In genomic region chr5:137525511-137525910, GRCm38 (mm10) we compare ENCODE assay signal across 13 mouse cellular contexts. TPM values are rescaled to one million over a fixed set of nuclear protein-coding genes. Genes with fewer than 3 reads are reported as not detected.
A peak's percentile ranks its signal among the peaks of the same experiment; 100 is the strongest.
DNase-seq lines count a peak whose midpoint lies in the region; ATAC-seq and TF ChIP-seq lines count a peak whose summit lies in the region.
"Had no signal": no experiment of that assay in that cellular context is flagged by ENCODE, and none has a peak within 500 bp of the region (broad histone marks: within the 10 kb centered on the region; RNA-seq: fewer than 3 reads in every experiment).

No protein-coding gene starts in this region.

- DNase-seq in cerebellum, adult 11-12 months: peak; percentile 28
- DNase-seq in cerebellum, postnatal 36 days: no peak
- peak; percentile 3 for DNase-seq in kidney, adult 11 months
- no peak for DNase-seq in neural tube, embryonic 10.5 days (ENCODE audit: extremely low spot score, low spot score)
- DNase-seq in natural killer cell, adult 2 months (ENCODE audit: low spot score in 2 of 2): no peak

- H3K4me1 ChIP-seq in kidney, embryonic 16.5 days (ENCODE audit: insufficient read depth, low read length): peaks cover 11% of the 10 kb centered on the region
- peaks cover 46% of the 10 kb centered on the region for H3K4me1 ChIP-seq in neural tube, embryonic 13.5 days (replicated peaks)

- H3K9ac ChIP-seq in kidney, embryonic 16.5 days (replicated peaks; ENCODE audit: low read length): no peak overlapping the region
- 0 out of 2 replicates have a peak overlapping the region, but pooled peaks have one; percentile 0 for H3K9ac ChIP-seq in neural tube, embryonic 13.5 days

- WGBS in kidney, embryonic 16.5 days: 73% methylated on average over 16 of the region's 16 CpGs
- WGBS in neural tube, embryonic 13.5 days: 71% methylated on average over 16 of the region's 16 CpGs

- TF ChIP-seq POLR2A in myocyte (IDR thresholded peaks at IDR 0.05; ENCODE audit: insufficient read length, low read depth): no peak

- ATAC-seq in kidney, embryonic 16.5 days (ENCODE audit: low FRiP score, low TSS enrichment): no peak
- ATAC-seq in neural tube, embryonic 13.5 days (ENCODE audit: low read depth): no peak

- peaks cover 9% of the 10 kb centered on the region for H3K79me2 ChIP-seq in myocyte (ENCODE audit: control insufficient read depth, insufficient read depth)

- H3K4me2 ChIP-seq in kidney, embryonic 16.5 days (replicated peaks; ENCODE audit: low read depth, low read length): no peak overlapping the region
- no peak overlapping the region for H3K4me2 ChIP-seq in neural tube, embryonic 13.5 days
- H3K4me2 ChIP-seq in myocyte (ENCODE audit: low read depth): no peak overlapping the region
- H3K4me2 ChIP-seq: heart, embryonic 15.5 days had no signal

- no peak overlapping the region for H3K27ac ChIP-seq in kidney, embryonic 16.5 days (ENCODE audit: low read length)
- H3K27ac ChIP-seq in neural tube, embryonic 13.5 days (replicated peaks): 0 out of 2 replicates have a peak overlapping the region, but pooled peaks have one; percentile 14

- no peak overlapping the region for H3ac ChIP-seq in myocyte (ENCODE audit: control insufficient read depth, insufficient read length)

- no peaks in the 10 kb centered on the region for H3K9me3 ChIP-seq in kidney, embryonic 16.5 days (ENCODE audit: low read length)
- H3K9me3 ChIP-seq in neural tube, embryonic 13.5 days: no peaks in the 10 kb centered on the region
- H3K9me3 ChIP-seq: heart, embryonic 15.5 days; megakaryocyte, embryonic 14.5 days had no signal

- H3K27me3 ChIP-seq in kidney, embryonic 16.5 days (ENCODE audit: insufficient read depth, low read length): no peaks in the 10 kb centered on the region
- no peaks in the 10 kb centered on the region for H3K27me3 ChIP-seq in neural tube, embryonic 13.5 days
- no peaks in the 10 kb centered on the region for H3K27me3 ChIP-seq in myocyte (ENCODE audit: control insufficient read depth, insufficient read depth, insufficient read length)
- H3K27me3 ChIP-seq: heart, embryonic 15.5 days; megakaryocyte, embryonic 14.5 days had no signal

- peaks cover 91% of the 10 kb centered on the region for H3K36me3 ChIP-seq in kidney, embryonic 16.5 days (ENCODE audit: insufficient read depth, low read length)
- peaks cover 97% of the 10 kb centered on the region for H3K36me3 ChIP-seq in neural tube, embryonic 13.5 days
- peaks cover 5% of the 10 kb centered on the region for H3K36me3 ChIP-seq in myocyte (ENCODE audit: control insufficient read depth, insufficient read depth)

- no peak overlapping the region for H3K4me3 ChIP-seq in kidney, embryonic 16.5 days (ENCODE audit: low read length)
- H3K4me3 ChIP-seq in neural tube, embryonic 13.5 days: peak overlapping the region; percentile 1; the same call in 1 of the 2 replicates
- no peak overlapping the region for H3K4me3 ChIP-seq in myocyte
- H3K4me3 ChIP-seq: heart, embryonic 15.5 days; megakaryocyte, embryonic 14.5 days had no signal

TF ChIP-seq in myocyte, 11 proteins besides CTCF, POLR2A, EP300 and RAD21:
- TF ChIP-seq MAX (IDR thresholded peaks at IDR 0.05; ENCODE audit: low read depth): no peak
- no peak for TF ChIP-seq TCF12 (IDR thresholded peaks at IDR 0.05; ENCODE audit: insufficient read depth, poor library complexity, severe bottlenecking)
- peak; percentile 44 for TF ChIP-seq POLR2AphosphoS2 (IDR thresholded peaks at IDR 0.05; ENCODE audit: insufficient read length, low read depth)

RNA-seq across cellular contexts. Expression of gene Gigyf1, which starts 7.2 kb away (rescaled TPM):
- 11.9 and 12.2 TPM in 2 replicates for polyA plus RNA-seq in kidney, embryonic 16.5 days (2015; fragmentation: Nextera tagmentation; extraction: Ambion mirVana)
- 16.9 and 17.3 TPM in 2 replicates for polyA plus RNA-seq in neural tube, embryonic 13.5 days (2015; fragmentation: Nextera tagmentation; extraction: Ambion mirVana)
- 9.6 TPM for polyA plus RNA-seq in myocyte (2012; fragmentation: generic; extraction: Trizol)

RNA-seq across cellular contexts. Expression of gene Epo, which starts 7.5 kb away (rescaled TPM):
- 0.24 and 0.36 TPM in 2 replicates for polyA plus RNA-seq in kidney, embryonic 16.5 days (2015; fragmentation: Nextera tagmentation; extraction: Ambion mirVana)
- polyA plus RNA-seq in neural tube, embryonic 13.5 days (2015; fragmentation: Nextera tagmentation; extraction: Ambion mirVana): not detected in 2 replicates
- not detected for polyA plus RNA-seq in myocyte (2012; fragmentation: generic; extraction: Trizol)
- polyA plus RNA-seq: cortical plate, adult 2 months; heart, embryonic 15.5 days; large intestine, adult 2 months; lung, adult 2 months had no signal

RNA-seq across cellular contexts. Expression of gene Gnb2, which starts 7.8 kb away (rescaled TPM):
- 358 and 388 TPM in 2 replicates for polyA plus RNA-seq in kidney, embryonic 16.5 days (2015; fragmentation: Nextera tagmentation; extraction: Ambion mirVana)
- polyA plus RNA-seq in neural tube, embryonic 13.5 days (2015; fragmentation: Nextera tagmentation; extraction: Ambion mirVana): 486 and 510 TPM in 2 replicates
- 632 TPM for polyA plus RNA-seq in myocyte (2012; fragmentation: generic; extraction: Trizol)

RNA-seq across cellular contexts. Expression of gene Pop7, which starts 23.2 kb away (rescaled TPM):
- 51.2 and 53.0 TPM in 2 replicates for polyA plus RNA-seq in kidney, embryonic 16.5 days (2015; fragmentation: Nextera tagmentation; extraction: Ambion mirVana)
- 79.7 and 80.1 TPM in 2 replicates for polyA plus RNA-seq in neural tube, embryonic 13.5 days (2015; fragmentation: Nextera tagmentation; extraction: Ambion mirVana)
- polyA plus RNA-seq in myocyte (2012; fragmentation: generic; extraction: Trizol): 53.0 TPM

RNA-seq across cellular contexts. Expression of gene Actl6b, which starts 27.8 kb away (rescaled TPM):
- 0.40 and 0.96 TPM in 2 replicates for polyA plus RNA-seq in kidney, embryonic 16.5 days (2015; fragmentation: Nextera tagmentation; extraction: Ambion mirVana)
- polyA plus RNA-seq in neural tube, embryonic 13.5 days (2015; fragmentation: Nextera tagmentation; extraction: Ambion mirVana): 203 and 222 TPM in 2 replicates
- not detected for polyA plus RNA-seq in myocyte (2012; fragmentation: generic; extraction: Trizol)
- polyA plus RNA-seq: lung, adult 2 months had no signal

Comparison
In these comparisons a context has a peak if more than half of its experiments do, and no peak if none do; other contexts are left out.
1. DNase-seq: peak in cerebellum, adult 11-12 months (single experiment) and kidney, adult 11 months (single experiment); none in cerebellum, postnatal 36 days (0 of 2), neural tube, embryonic 10.5 days (single experiment) and natural killer cell, adult 2 months (0 of 2).